Mouse (Mus musculus) embryonic facial prominence, embryonic 13.5 days (tissue): ENCODE data around the gene Bmp8b. TPM values are rescaled to one million over a fixed set of nuclear protein-coding genes. Genes with fewer than 3 reads are reported as not detected.
A peak's percentile ranks its signal among the peaks of the same experiment; 100 is the strongest.
"Not testable (repeated sequence)": the region's sequence is repeated elsewhere in the genome, so short reads cannot be mapped to it uniquely, and the experiment has no call there.

Experiments used
- ATAC-seq: fragments of 200-750 bp; cut with Nextera tagmentation; 2 replicates; pipeline ENCODE4 v1.8.0; 2017; ENCODE audit warnings: low read depth; ENCODE audit not compliant: insufficient number of reproducible peaks, insufficient read depth, low FRiP score, low TSS enrichment
- H3K27ac ChIP-seq: fragments of 300-500 bp; sonication (generic); 2 replicates; pipeline ENCODE4 v1.5.1; 2015; ENCODE audit warnings: moderate library complexity, mild to moderate bottlenecking, inconsistent platforms
- H3K27me3 ChIP-seq: fragments of 300-500 bp; sonication (generic); 2 replicates; pipeline ENCODE4 v1.6.1; 2015; ENCODE audit warnings: mild to moderate bottlenecking, inconsistent platforms
- H3K36me3 ChIP-seq: fragments of 300-500 bp; sonication (generic); 2 replicates; pipeline ENCODE4 v1.6.1; 2015; ENCODE audit warnings: mild to moderate bottlenecking, inconsistent platforms
- H3K4me1 ChIP-seq: fragments of 300-500 bp; sonication (generic); 2 replicates; pipeline ENCODE4 v1.6.1; 2015; ENCODE audit warnings: inconsistent platforms
- H3K4me2 ChIP-seq: fragments of 300-500 bp; sonication (generic); 2 replicates; pipeline ENCODE4 v1.6.1; 2015; ENCODE audit warnings: moderate library complexity, mild to moderate bottlenecking, inconsistent platforms
- H3K4me3 ChIP-seq: fragments of 300-500 bp; sonication (generic); 2 replicates; pipeline ENCODE4 v1.5.1; 2015; ENCODE audit warnings: mild to moderate bottlenecking, inconsistent platforms
- H3K9ac ChIP-seq: fragments of 300-500 bp; sonication (generic); 2 replicates; pipeline ENCODE4 v1.6.1; 2015; ENCODE audit warnings: mild to moderate bottlenecking, inconsistent platforms
- H3K9me3 ChIP-seq: fragments of 300-500 bp; sonication (generic); 2 replicates; pipeline ENCODE4 v1.6.1; 2016; ENCODE audit warnings: inconsistent platforms
- WGBS: fragments of 180-500 bp; shearing (Covaris S2); methylation state at CpG from one replicate; pipeline ENCODE4 v1.1.7; 2015; ENCODE audit warnings: mixed read lengths; 5-methylcytosine and 5-hydroxymethylcytosine counted together
- polyA plus RNA-seq: library from polyadenylated mRNA; unstranded; fragments of >200 nt; fragmentation: Nextera tagmentation; extraction: Ambion mirVana; gene quantifications from 2 replicates; pipeline ENCODE4 v1.2.1, GENCODE M21; 2015

Bmp8b gene
- polyA plus RNA-seq, 1 experiment from 2014 or later: 0.58 TPM

- H3K9ac ChIP-seq, H3K9me3 ChIP-seq, H3K4me2 ChIP-seq, H3K36me3 ChIP-seq, H3K4me1 ChIP-seq, H3K27ac ChIP-seq, ATAC-seq, H3K4me3 ChIP-seq: not testable (repeated sequence)
- peaks cover 21% of the 10 kb centered on the region for H3K27me3 ChIP-seq
- 59% methylated on average over 10 of the region's 10 CpGs for WGBS
Observed at GRCm38 (mm10) chr4:123111275-123111983, 6.5 kb downstream of the Bmp8b start.

- no peak for ATAC-seq
- Histone ChIP-seq H3K27ac (no peak overlapping the region), H3K9me3 (no peaks in the 10 kb centered on the region), H3K4me1 (peaks cover 8% of the 10 kb centered on the region; the same call in 1 of the 2 replicates), H3K9ac (no peak overlapping the region), H3K36me3 (no peaks in the 10 kb centered on the region), H3K4me3 (no peak overlapping the region), H3K27me3 (peaks cover 13% of the 10 kb centered on the region), H3K4me2 (no peak overlapping the region)
- WGBS: 76% methylated on average over 8 of the region's 8 CpGs
Observed at GRCm38 (mm10) chr4:123112216-123112764, 7.3 kb downstream of the Bmp8b start.

GRCm38 (mm10) chr4:123114651-123115050 lies 9.7 kb downstream of the Bmp8b start:
- H3K4me2 ChIP-seq, H3K36me3 ChIP-seq, H3K27ac ChIP-seq, ATAC-seq, H3K9me3 ChIP-seq, H3K4me1 ChIP-seq, H3K9ac ChIP-seq, H3K4me3 ChIP-seq: not testable (repeated sequence)
- H3K27me3 ChIP-seq: peaks cover 14% of the 10 kb centered on the region
- 87% methylated on average over 4 of the region's 4 CpGs for WGBS

GRCm38 (mm10) chr4:123116011-123116410 lies 11.0 kb downstream of the Bmp8b start, which contains the start of gene Oxct2b:
Gene Oxct2b (plus strand): TSS chr4:123116266.
- H3K4me1 ChIP-seq: 0 out of 2 replicates have a peak, but pooled peaks cover 4% of the 10 kb centered on the region
- no peak within 1 kb of the TSS for H3K27ac ChIP-seq
- H3K9ac ChIP-seq: peak within 1 kb of the TSS; percentile 52; the same call in 1 of the 2 replicates
- H3K36me3 ChIP-seq: no peaks in the 10 kb centered on the region
- no peaks in the 10 kb centered on the region for H3K9me3 ChIP-seq
- peak within 1 kb of the TSS; percentile 41 for H3K4me3 ChIP-seq
- 9% methylated on average over 22 of the region's 22 CpGs for WGBS
- H3K27me3 ChIP-seq: peaks cover 14% of the 10 kb centered on the region
- H3K4me2 ChIP-seq: peak within 1 kb of the TSS; percentile 66
- no peak for ATAC-seq

- H3K9me3 ChIP-seq, H3K9ac ChIP-seq, H3K36me3 ChIP-seq, H3K27ac ChIP-seq, ATAC-seq, H3K4me1 ChIP-seq: not testable (repeated sequence)
- WGBS: 28% methylated on average over 37 of the region's 42 CpGs
- Histone ChIP-seq H3K4me2 (peak overlapping the region; percentile 66), H3K4me3 (peak overlapping the region; percentile 41), H3K27me3 (peaks cover 14% of the 10 kb centered on the region)
Observed at GRCm38 (mm10) chr4:123116640-123117039, 11.7 kb downstream of the Bmp8b start.

GRCm38 (mm10) chr4:123121286-123121685 lies 16.3 kb downstream of the Bmp8b start:
- H3K36me3 ChIP-seq: peaks cover 17% of the 10 kb centered on the region
- no peak overlapping the region for H3K27ac ChIP-seq
- no peak overlapping the region for H3K4me3 ChIP-seq
- 87% methylated on average over 2 of the region's 2 CpGs for WGBS
- no peak for ATAC-seq
- H3K4me2 ChIP-seq: no peak overlapping the region
- H3K4me1 ChIP-seq: no peaks in the 10 kb centered on the region
- peaks cover 6% of the 10 kb centered on the region for H3K27me3 ChIP-seq
- H3K9ac ChIP-seq: no peak overlapping the region
- no peaks in the 10 kb centered on the region for H3K9me3 ChIP-seq

GRCm38 (mm10) chr4:123126626-123127025 lies 21.7 kb downstream of the Bmp8b start:
- Histone ChIP-seq H3K4me1 (no peaks in the 10 kb centered on the region), H3K27me3 (no peaks in the 10 kb centered on the region), H3K27ac (no peak overlapping the region), H3K36me3 (peaks cover 64% of the 10 kb centered on the region), H3K9ac (no peak overlapping the region), H3K4me2 (no peak overlapping the region), H3K4me3 (no peak overlapping the region), H3K9me3 (no peaks in the 10 kb centered on the region)
- ATAC-seq: no peak
- 93% methylated on average over 7 of the region's 7 CpGs for WGBS

- ATAC-seq: no peak
- H3K36me3 ChIP-seq: peaks cover 68% of the 10 kb centered on the region
- 89% methylated on average over 4 of the region's 4 CpGs for WGBS
Observed at GRCm38 (mm10) chr4:123127051-123127450, 22.1 kb downstream of the Bmp8b start.

GRCm38 (mm10) chr4:123137551-123137950 lies 32.6 kb downstream of the Bmp8b start:
- Histone ChIP-seq H3K9ac (no peak overlapping the region), H3K4me1 (peaks cover 15% of the 10 kb centered on the region), H3K36me3 (peaks cover 40% of the 10 kb centered on the region), H3K27ac (no peak overlapping the region), H3K4me3 (no peak overlapping the region), H3K9me3 (no peaks in the 10 kb centered on the region), H3K27me3 (no peaks in the 10 kb centered on the region), H3K4me2 (peak overlapping the region; percentile 81; the same call in 1 of the 2 replicates)
- no peak for ATAC-seq
- 85% methylated on average over 3 of the region's 3 CpGs for WGBS

More at GRCm38 (mm10) chr4:123127051-123127450, 22.1 kb downstream of the Bmp8b start:
- no peaks in the 10 kb centered on the region for H3K27me3 ChIP-seq
- no peak overlapping the region for H3K4me2 ChIP-seq
- H3K9me3 ChIP-seq: no peaks in the 10 kb centered on the region
- no peak overlapping the region for H3K27ac ChIP-seq
- H3K9ac ChIP-seq: no peak overlapping the region
- H3K4me1 ChIP-seq: no peaks in the 10 kb centered on the region
- no peak overlapping the region for H3K4me3 ChIP-seq

- peaks cover 15% of the 10 kb centered on the region for H3K4me1 ChIP-seq
- ATAC-seq: peak; percentile 94
Observed at GRCm38 (mm10) chr4:123139513-123140154, 34.7 kb downstream of the Bmp8b start, which contains the start of gene Ppie. Gene Ppie (minus strand): TSS chr4:123139951.

GRCm38 (mm10) chr4:123147446-123148150 lies 42.6 kb downstream of the Bmp8b start:
- Histone ChIP-seq H3K9ac (no peak overlapping the region), H3K4me1 (no peaks in the 10 kb centered on the region), H3K36me3 (no peaks in the 10 kb centered on the region), H3K27ac (no peak overlapping the region), H3K9me3 (no peaks in the 10 kb centered on the region), H3K4me3 (no peak overlapping the region), H3K4me2 (no peak overlapping the region), H3K27me3 (0 out of 2 replicates have a peak, but pooled peaks cover 4% of the 10 kb centered on the region)
- WGBS: 78% methylated on average over 5 of the region's 5 CpGs
- no peak for ATAC-seq

More at GRCm38 (mm10) chr4:123139513-123140154, 34.7 kb downstream of the Bmp8b start, which contains the start of gene Ppie:
- H3K4me3 ChIP-seq: peak within 1 kb of the TSS; percentile 69
- peak within 1 kb of the TSS; percentile 78 for H3K9ac ChIP-seq
- H3K9me3 ChIP-seq: no peaks in the 10 kb centered on the region
- peak within 1 kb of the TSS; percentile 92 for H3K27ac ChIP-seq
- H3K27me3 ChIP-seq: no peaks in the 10 kb centered on the region
- H3K4me2 ChIP-seq: peak within 1 kb of the TSS; percentile 81
- H3K36me3 ChIP-seq: peaks cover 22% of the 10 kb centered on the region
- under 1% methylated on average over 34 of the region's 34 CpGs for WGBS
